Mouse (Mus musculus): ENCODE measurements at regions not wholly inside any gene's neighbourhood (a gene's known extent, or its start where the extent isn't known, plus 50 kb on each side); places are given as distances from the start of the nearest gene placed in this dataset.

- Histone ChIP-seq H3K27me3 (no peaks in the 10 kb centered on the region), H3K4me1 (replicated peaks) (no peaks in the 10 kb centered on the region), H3K9me3 (replicated peaks) (no peaks in the 10 kb centered on the region), H3K4me2 (no peak overlapping the region), H3K27ac (replicated peaks) (no peak overlapping the region), H3K9ac (no peak overlapping the region), H3K36me3 (replicated peaks) (no peaks in the 10 kb centered on the region), H3K4me3 (replicated peaks) (no peak overlapping the region)
- 60% methylated on average over 8 of the region's 8 CpGs for WGBS (ENCODE audit: insufficient replicate concordance)
- no peak for ATAC-seq (ENCODE audit: insufficient read depth)
Measured at GRCm38 (mm10) chr5:100268111-100268878, 108.7 kb upstream of the Tmem150c start.

- Histone ChIP-seq H3K27me3 (no peaks in the 10 kb centered on the region), H3K9me3 (replicated peaks) (no peaks in the 10 kb centered on the region), H3K9ac (no peak overlapping the region), H3K4me1 (replicated peaks) (no peaks in the 10 kb centered on the region), H3K4me3 (replicated peaks) (no peak overlapping the region), H3K27ac (replicated peaks) (no peak overlapping the region), H3K4me2 (no peak overlapping the region), H3K36me3 (replicated peaks) (no peaks in the 10 kb centered on the region)
- 58% methylated on average over 17 of the region's 17 CpGs for WGBS (ENCODE audit: insufficient replicate concordance)
- no peak for ATAC-seq (ENCODE audit: insufficient read depth)
Measured at GRCm38 (mm10) chr5:100266671-100267510, 107.3 kb upstream of the Tmem150c start.

- no peak for ATAC-seq (ENCODE audit: insufficient read depth)
- H3K27me3 ChIP-seq: no peaks in the 10 kb centered on the region
- WGBS (ENCODE audit: insufficient replicate concordance): 45% methylated on average over 8 of the region's 8 CpGs
- H3K4me1 ChIP-seq (replicated peaks): no peaks in the 10 kb centered on the region
- no peak overlapping the region for H3K4me3 ChIP-seq (replicated peaks)
- H3K27ac ChIP-seq (replicated peaks): no peak overlapping the region
- H3K9me3 ChIP-seq (replicated peaks): no peaks in the 10 kb centered on the region
- H3K4me2 ChIP-seq: no peak overlapping the region
- no peak overlapping the region for H3K9ac ChIP-seq
- H3K36me3 ChIP-seq (replicated peaks): no peaks in the 10 kb centered on the region
Measured at GRCm38 (mm10) chr5:100259803-100260693, 100.4 kb upstream of the Tmem150c start.

GRCm38 (mm10) chr5:100258952-100259710 is 99.5 kb upstream of the Tmem150c start:
- Histone ChIP-seq H3K27ac (replicated peaks) (no peak overlapping the region), H3K9ac (no peak overlapping the region), H3K36me3 (replicated peaks) (no peaks in the 10 kb centered on the region), H3K27me3 (no peaks in the 10 kb centered on the region), H3K4me1 (replicated peaks) (no peaks in the 10 kb centered on the region), H3K9me3 (replicated peaks) (no peaks in the 10 kb centered on the region), H3K4me3 (replicated peaks) (no peak overlapping the region), H3K4me2 (no peak overlapping the region)
- 66% methylated on average over 12 of the region's 12 CpGs for WGBS (ENCODE audit: insufficient replicate concordance)
- no peak for ATAC-seq (ENCODE audit: insufficient read depth)

- no peak overlapping the region for H3K27ac ChIP-seq (replicated peaks)
- WGBS (ENCODE audit: insufficient replicate concordance): 77% methylated on average over 9 of the region's 9 CpGs
Measured at GRCm38 (mm10) chr5:100255276-100255675, 95.7 kb upstream of the Tmem150c start.

GRCm38 (mm10) chr5:100252036-100252435 is 92.4 kb upstream of the Tmem150c start:
- H3K36me3 ChIP-seq (replicated peaks): no peaks in the 10 kb centered on the region
- H3K9me3 ChIP-seq (replicated peaks): no peaks in the 10 kb centered on the region
- 72% methylated on average over 6 of the region's 6 CpGs for WGBS (ENCODE audit: insufficient replicate concordance)
- ATAC-seq (ENCODE audit: insufficient read depth): no peak
- no peak overlapping the region for H3K4me3 ChIP-seq (replicated peaks)
- no peak overlapping the region for H3K27ac ChIP-seq (replicated peaks)
- H3K9ac ChIP-seq: no peak overlapping the region
- H3K4me1 ChIP-seq (replicated peaks): no peaks in the 10 kb centered on the region
- no peak overlapping the region for H3K4me2 ChIP-seq
- no peaks in the 10 kb centered on the region for H3K27me3 ChIP-seq

More at GRCm38 (mm10) chr5:100255276-100255675, 95.7 kb upstream of the Tmem150c start:
- no peak overlapping the region for H3K9ac ChIP-seq
- no peak overlapping the region for H3K4me2 ChIP-seq
- ATAC-seq (ENCODE audit: insufficient read depth): no peak
- H3K4me1 ChIP-seq (replicated peaks): no peaks in the 10 kb centered on the region
- H3K9me3 ChIP-seq (replicated peaks): no peaks in the 10 kb centered on the region
- H3K4me3 ChIP-seq (replicated peaks): no peak overlapping the region
- H3K36me3 ChIP-seq (replicated peaks): no peaks in the 10 kb centered on the region
- H3K27me3 ChIP-seq: no peaks in the 10 kb centered on the region

- Histone ChIP-seq H3K36me3 (replicated peaks) (no peaks in the 10 kb centered on the region), H3K27me3 (no peaks in the 10 kb centered on the region), H3K9me3 (replicated peaks) (no peaks in the 10 kb centered on the region), H3K4me1 (replicated peaks) (no peaks in the 10 kb centered on the region), H3K4me2 (no peak overlapping the region), H3K27ac (replicated peaks) (no peak overlapping the region), H3K9ac (no peak overlapping the region), H3K4me3 (replicated peaks) (no peak overlapping the region)
- ATAC-seq (ENCODE audit: insufficient read depth): no peak
- 37% methylated on average over 3 of the region's 3 CpGs for WGBS (ENCODE audit: insufficient replicate concordance)
Measured at GRCm38 (mm10) chr5:100249757-100250156, 90.1 kb upstream of the Tmem150c start.

- Histone ChIP-seq H3K9ac (no peak overlapping the region), H3K27me3 (no peaks in the 10 kb centered on the region), H3K4me1 (replicated peaks) (no peaks in the 10 kb centered on the region), H3K4me2 (no peak overlapping the region), H3K36me3 (replicated peaks) (no peaks in the 10 kb centered on the region), H3K4me3 (replicated peaks) (no peak overlapping the region), H3K9me3 (replicated peaks) (no peaks in the 10 kb centered on the region), H3K27ac (replicated peaks) (no peak overlapping the region)
- 60% methylated on average over 5 of the region's 5 CpGs for WGBS (ENCODE audit: insufficient replicate concordance)
- no peak for ATAC-seq (ENCODE audit: insufficient read depth)
Measured at GRCm38 (mm10) chr5:100248611-100249010, 89.0 kb upstream of the Tmem150c start.

- WGBS (ENCODE audit: insufficient replicate concordance): 87% methylated on average over 2 of the region's 2 CpGs
- no peaks in the 10 kb centered on the region for H3K9me3 ChIP-seq (replicated peaks)
- H3K27me3 ChIP-seq: no peaks in the 10 kb centered on the region
- H3K4me1 ChIP-seq (replicated peaks): no peaks in the 10 kb centered on the region
- no peaks in the 10 kb centered on the region for H3K36me3 ChIP-seq (replicated peaks)
- no peak overlapping the region for H3K4me3 ChIP-seq (replicated peaks)
- H3K4me2 ChIP-seq: no peak overlapping the region
- ATAC-seq (ENCODE audit: insufficient read depth): no peak
- H3K27ac ChIP-seq (replicated peaks): no peak overlapping the region
- H3K9ac ChIP-seq: no peak overlapping the region
Measured at GRCm38 (mm10) chr5:100246709-100247108, 87.1 kb upstream of the Tmem150c start.

GRCm38 (mm10) chr5:100244811-100245210 is 85.2 kb upstream of the Tmem150c start:
- no peaks in the 10 kb centered on the region for H3K36me3 ChIP-seq (replicated peaks)
- H3K9me3 ChIP-seq (replicated peaks): no peaks in the 10 kb centered on the region
- H3K27ac ChIP-seq (replicated peaks): no peak overlapping the region
- H3K9ac ChIP-seq: no peak overlapping the region
- no peak for ATAC-seq (ENCODE audit: insufficient read depth)
- H3K4me3 ChIP-seq (replicated peaks): no peak overlapping the region
- H3K4me2 ChIP-seq: no peak overlapping the region
- 12% methylated on average over 3 of the region's 3 CpGs for WGBS (ENCODE audit: insufficient replicate concordance)
- H3K27me3 ChIP-seq: no peaks in the 10 kb centered on the region
- H3K4me1 ChIP-seq (replicated peaks): no peaks in the 10 kb centered on the region
